Mouse (Mus musculus) myocyte (in vitro differentiated cells): ENCODE results near the gene Ctbp2.

Source experiments
- CEBPB ChIP-seq: IDR thresholded peaks from 2 replicates; pipeline ENCODE4 v1.6.1; 2011; ENCODE audit warnings: mild to moderate bottlenecking, moderate library complexity; ENCODE audit not compliant: poor library complexity, insufficient read depth, severe bottlenecking
- E2F4 ChIP-seq: IDR thresholded peaks from one replicate; pipeline ENCODE4 v1.6.1; 2011; ENCODE audit warnings: mild to moderate bottlenecking, control low read depth, moderate library complexity; ENCODE audit not compliant: insufficient read depth
- MAX ChIP-seq: IDR thresholded peaks from one replicate; pipeline ENCODE4 v1.6.1; 2011; ENCODE audit warnings: low read depth, mild to moderate bottlenecking, control low read depth
- MYOG ChIP-seq, 3 experiments: IDR thresholded peaks; one replicate each; pipeline ENCODE4 v1.6.1; 2011; ENCODE audit warnings: control low read depth in 2 of 3, low read depth in 2 of 3, mild to moderate bottlenecking in 2 of 3; ENCODE audit not compliant: insufficient read length in 2 of 3, control insufficient read depth in 1 of 3, insufficient read depth in 1 of 3
- POLR2A ChIP-seq: IDR thresholded peaks from one replicate; pipeline ENCODE4 v1.6.1; 2011; ENCODE audit warnings: low read depth, mild to moderate bottlenecking, control low read depth, moderate library complexity; ENCODE audit not compliant: insufficient read length
- POLR2AphosphoS2 ChIP-seq: IDR thresholded peaks from one replicate; pipeline ENCODE4 v1.6.1; 2011; ENCODE audit warnings: low read depth, control low read depth; ENCODE audit not compliant: insufficient read length
- TCF3 ChIP-seq: IDR thresholded peaks from one replicate; pipeline ENCODE4 v1.6.1; 2011; ENCODE audit warnings: low read depth, control low read depth; ENCODE audit not compliant: insufficient read length

GRCm38 (mm10) chr7:133008663-133009062 is 115.5 kb downstream of the Ctbp2 start:
- TF ChIP-seq POLR2A: no peak
- no peak for TF ChIP-seq MAX
- TF ChIP-seq TCF3: no peak
- TF ChIP-seq E2F4: no peak
- no peak for TF ChIP-seq CEBPB
- TF ChIP-seq MYOG (IDR thresholded peaks at IDR 0.05; ENCODE audit: control insufficient read depth in 1 of 3, insufficient read depth in 1 of 3, insufficient read length in 2 of 3, low read depth in 2 of 3): no peak
- TF ChIP-seq POLR2AphosphoS2: no peak
